Mouse (Mus musculus): Measurements from ENCODE around the gene Nenf. TPM values are rescaled to one million over a fixed set of nuclear protein-coding genes. Genes with fewer than 3 reads are reported as not detected.

Nenf gene
- total RNA-seq, 2 experiments from 2014 or later = 83.8 to 87.2 TPM

GRCm38 (mm10) chr1:191283110-191284040 is 34.6 kb downstream of the Nenf start:
- no peak for DNase-seq

- no peak for DNase-seq
Measured at GRCm38 (mm10) chr1:191282319-191282718, 35.7 kb downstream of the Nenf start.

GRCm38 (mm10) chr1:191281171-191281570 is 36.8 kb downstream of the Nenf start:
- DNase-seq = no peak

- DNase-seq = no peak
Measured at GRCm38 (mm10) chr1:191278324-191278723, 39.7 kb downstream of the Nenf start.

- DNase-seq = no peak
Measured at GRCm38 (mm10) chr1:191277549-191278059, 40.4 kb downstream of the Nenf start.

- DNase-seq = no peak
Measured at GRCm38 (mm10) chr1:191276181-191276580, 41.8 kb downstream of the Nenf start.

GRCm38 (mm10) chr1:191275527-191275926 is 42.5 kb downstream of the Nenf start:
- DNase-seq = peak; percentile 88

- DNase-seq = no peak
Measured at GRCm38 (mm10) chr1:191272660-191273059, 45.3 kb downstream of the Nenf start.

GRCm38 (mm10) chr1:191269648-191269952 is 48.4 kb downstream of the Nenf start:
- DNase-seq = no peak

- DNase-seq = no peak
Measured at GRCm38 (mm10) chr1:191268797-191269647, 49.0 kb downstream of the Nenf start.

GRCm38 (mm10) chr1:191267856-191268255 is 50.1 kb downstream of the Nenf start:
- DNase-seq = no peak

- no peak for DNase-seq
Measured at GRCm38 (mm10) chr1:191267162-191267561, 50.8 kb downstream of the Nenf start.

GRCm38 (mm10) chr1:191263471-191263870 is 54.5 kb downstream of the Nenf start:
- no peak for DNase-seq

GRCm38 (mm10) chr1:191261861-191262260 is 56.1 kb downstream of the Nenf start:
- DNase-seq = no peak

GRCm38 (mm10) chr1:191259661-191260060 is 58.3 kb downstream of the Nenf start:
- DNase-seq = no peak

- DNase-seq = no peak
Measured at GRCm38 (mm10) chr1:191259121-191259520, 58.9 kb downstream of the Nenf start.

GRCm38 (mm10) chr1:191258521-191258920 is 59.5 kb downstream of the Nenf start:
- DNase-seq = no peak

- no peak for DNase-seq
Measured at GRCm38 (mm10) chr1:191257981-191258380, 60.0 kb downstream of the Nenf start.

- DNase-seq = no peak
Measured at GRCm38 (mm10) chr1:191257351-191257771, 60.6 kb downstream of the Nenf start.

All from gastrocnemius, postnatal 10 days (tissue).